Mouse (Mus musculus): ENCODE data around the gene Lnx2. TPM values are rescaled to one million over a fixed set of nuclear protein-coding genes. Genes with fewer than 3 reads are reported as not detected.

Lnx2 gene
- polyA plus RNA-seq, 1 experiment from 2014 or later: 18.3 TPM

DNA sequence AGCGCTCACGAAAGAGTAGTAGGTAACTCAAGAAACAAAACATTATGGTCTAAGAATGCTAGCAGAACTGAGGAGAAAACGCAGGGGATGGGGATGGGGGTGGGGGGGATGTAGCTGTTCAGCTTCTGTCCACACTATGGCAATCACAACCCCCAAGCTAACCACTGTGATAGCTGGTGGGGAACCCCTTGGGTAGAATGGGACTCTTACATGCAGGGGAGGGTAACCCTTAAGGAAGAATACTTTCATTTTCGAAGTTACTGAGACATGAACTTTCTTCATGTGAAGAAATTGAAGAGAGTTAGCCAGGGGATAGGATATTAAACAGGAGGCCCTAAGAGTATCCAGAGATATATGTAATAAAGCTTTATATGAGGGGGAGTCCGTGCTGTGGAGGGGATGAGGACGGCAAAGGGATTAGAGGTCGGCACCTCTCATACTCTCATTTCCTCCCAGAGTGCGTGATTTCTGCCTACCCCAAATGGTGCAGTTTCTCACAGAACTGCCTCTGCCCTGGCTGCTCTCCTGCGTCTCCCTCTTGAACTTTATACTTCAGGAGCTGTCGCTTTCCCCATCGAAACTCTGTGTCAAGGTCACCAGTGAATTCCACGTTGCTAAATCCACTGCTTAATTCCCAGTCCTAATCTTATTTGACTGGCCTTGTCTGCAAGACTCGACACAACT is 25.4 kb downstream of the Lnx2 start:
- Histone ChIP-seq H3K27ac (ENCODE audit: low read length) (no peak overlapping the region; the same call in 1 of the 2 replicates), H3K9ac (ENCODE audit: low read length) (no peak overlapping the region), H3K4me3 (replicated peaks; ENCODE audit: low read length) (no peak overlapping the region), H3K9me3 (replicated peaks; ENCODE audit: control insufficient read depth, low read length) (no peaks in the 10 kb centered on the region), H3K36me3 (ENCODE audit: control insufficient read depth, insufficient read depth, low read length) (no peaks in the 10 kb centered on the region), H3K4me1 (ENCODE audit: control insufficient read depth, insufficient read depth, low read length) (peaks cover 26% of the 10 kb centered on the region), H3K4me2 (ENCODE audit: low read depth, low read length) (0 out of 2 replicates have a peak overlapping the region, but pooled peaks have one; percentile 9), H3K27me3 (ENCODE audit: control insufficient read depth, insufficient read depth, low read length) (no peaks in the 10 kb centered on the region)
- WGBS: 64% methylated on average over 13 of the region's 13 CpGs
- ATAC-seq (ENCODE audit: insufficient read depth, low FRiP score): no peak

DNA sequence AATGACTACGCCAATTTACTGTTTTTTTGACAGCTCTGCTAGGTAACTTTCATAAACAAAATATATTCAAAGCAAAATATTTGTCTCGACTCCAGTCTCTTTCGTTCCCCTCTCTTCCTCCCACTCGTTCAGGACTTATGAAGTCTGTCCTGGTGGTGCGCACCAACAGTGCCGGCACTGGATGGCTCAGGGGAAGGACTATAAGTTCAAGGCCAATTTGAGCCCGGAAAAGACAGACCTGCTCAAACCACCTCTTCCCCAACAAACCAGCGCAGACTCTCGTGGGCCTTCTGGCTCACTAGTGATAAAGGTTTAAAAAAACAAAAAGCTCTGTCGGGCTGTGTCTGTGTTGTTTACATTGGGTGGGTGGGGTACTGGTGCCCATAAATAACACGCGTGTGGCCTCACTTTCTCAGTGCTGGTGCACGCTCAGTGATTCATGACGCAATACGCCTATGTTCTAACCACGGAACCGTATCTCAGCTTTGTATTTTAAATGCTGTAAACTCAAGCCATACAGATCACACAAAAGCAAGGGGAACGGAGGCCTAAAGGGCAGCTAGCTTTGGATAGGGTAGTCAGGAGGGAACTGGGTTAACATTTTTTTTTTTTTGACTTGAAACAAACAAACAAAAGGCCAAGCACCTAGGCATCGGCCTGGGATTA is 26.7 kb downstream of the Lnx2 start:
- Histone ChIP-seq H3K4me2 (ENCODE audit: low read depth, low read length) (no peak overlapping the region), H3K27ac (ENCODE audit: low read length) (no peak overlapping the region), H3K4me1 (ENCODE audit: control insufficient read depth, insufficient read depth, low read length) (peaks cover 24% of the 10 kb centered on the region), H3K27me3 (ENCODE audit: control insufficient read depth, insufficient read depth, low read length) (no peaks in the 10 kb centered on the region), H3K9ac (ENCODE audit: low read length) (no peak overlapping the region), H3K4me3 (replicated peaks; ENCODE audit: low read length) (no peak overlapping the region), H3K36me3 (ENCODE audit: control insufficient read depth, insufficient read depth, low read length) (no peaks in the 10 kb centered on the region), H3K9me3 (replicated peaks; ENCODE audit: control insufficient read depth, low read length) (no peaks in the 10 kb centered on the region)
- ATAC-seq (ENCODE audit: insufficient read depth, low FRiP score): no peak
- WGBS: 59% methylated on average over 19 of the region's 19 CpGs

DNA sequence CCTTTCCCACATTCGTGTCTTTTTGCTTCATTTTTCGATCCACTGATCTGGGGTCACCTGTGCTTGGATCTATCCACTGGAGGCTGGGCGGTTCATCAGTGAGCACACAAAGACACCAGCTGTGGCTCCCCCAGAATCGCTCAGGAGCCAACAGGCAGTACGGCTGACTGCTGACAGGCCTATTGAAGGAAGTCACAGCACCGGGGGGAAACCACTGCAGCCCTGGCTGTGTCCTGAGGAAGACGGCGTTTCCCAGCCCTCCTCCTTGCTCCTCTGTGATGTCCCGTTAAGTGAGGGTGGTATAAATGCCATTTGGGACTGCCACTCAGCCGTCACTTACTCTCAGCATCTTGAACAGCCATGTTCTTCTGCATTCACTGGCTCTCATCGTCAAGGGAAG is 30.5 kb downstream of the Lnx2 start:
- 69% methylated on average over 11 of the region's 11 CpGs for WGBS
- ATAC-seq (ENCODE audit: insufficient read depth, low FRiP score): no peak
- Histone ChIP-seq H3K4me3 (replicated peaks; ENCODE audit: low read length) (no peak overlapping the region), H3K9me3 (replicated peaks; ENCODE audit: control insufficient read depth, low read length) (no peaks in the 10 kb centered on the region), H3K36me3 (ENCODE audit: control insufficient read depth, insufficient read depth, low read length) (peaks cover 9% of the 10 kb centered on the region; the same call in 1 of the 2 replicates), H3K9ac (ENCODE audit: low read length) (no peak overlapping the region), H3K4me2 (ENCODE audit: low read depth, low read length) (no peak overlapping the region), H3K27ac (ENCODE audit: low read length) (no peak overlapping the region), H3K4me1 (ENCODE audit: control insufficient read depth, insufficient read depth, low read length) (peaks cover 22% of the 10 kb centered on the region), H3K27me3 (ENCODE audit: control insufficient read depth, insufficient read depth, low read length) (no peaks in the 10 kb centered on the region)

DNA sequence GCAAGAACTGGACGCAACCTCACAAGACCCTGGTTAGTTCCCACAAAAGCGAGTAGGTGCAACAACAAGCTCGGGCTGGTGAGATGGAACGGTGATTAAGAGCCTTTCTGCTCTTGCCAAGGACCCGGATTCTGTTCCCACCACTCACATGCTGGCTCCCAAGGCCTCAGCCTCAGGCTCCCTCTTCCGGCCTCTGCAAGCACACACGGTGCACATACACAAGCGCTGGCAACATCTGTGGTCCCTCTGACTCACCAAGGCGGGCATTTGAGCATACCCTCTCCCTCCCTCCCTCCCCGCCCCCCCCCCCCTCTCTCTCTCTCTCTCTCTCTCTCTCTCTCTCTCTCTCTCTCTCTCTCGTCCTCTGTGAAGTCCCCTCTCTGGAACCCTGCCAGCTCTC is 31.1 kb downstream of the Lnx2 start:
- Histone ChIP-seq H3K9me3 (replicated peaks; ENCODE audit: control insufficient read depth, low read length) (no peaks in the 10 kb centered on the region), H3K4me2 (ENCODE audit: low read depth, low read length) (no peak overlapping the region), H3K4me1 (ENCODE audit: control insufficient read depth, insufficient read depth, low read length) (peaks cover 19% of the 10 kb centered on the region; the same call in 1 of the 2 replicates), H3K4me3 (replicated peaks; ENCODE audit: low read length) (no peak overlapping the region), H3K27me3 (ENCODE audit: control insufficient read depth, insufficient read depth, low read length) (no peaks in the 10 kb centered on the region), H3K9ac (ENCODE audit: low read length) (no peak overlapping the region), H3K36me3 (ENCODE audit: control insufficient read depth, insufficient read depth, low read length) (peaks cover 9% of the 10 kb centered on the region; the same call in 1 of the 2 replicates), H3K27ac (ENCODE audit: low read length) (no peak overlapping the region)
- WGBS: 63% methylated on average over 10 of the region's 11 CpGs
- no peak for ATAC-seq (ENCODE audit: insufficient read depth, low FRiP score)

DNA sequence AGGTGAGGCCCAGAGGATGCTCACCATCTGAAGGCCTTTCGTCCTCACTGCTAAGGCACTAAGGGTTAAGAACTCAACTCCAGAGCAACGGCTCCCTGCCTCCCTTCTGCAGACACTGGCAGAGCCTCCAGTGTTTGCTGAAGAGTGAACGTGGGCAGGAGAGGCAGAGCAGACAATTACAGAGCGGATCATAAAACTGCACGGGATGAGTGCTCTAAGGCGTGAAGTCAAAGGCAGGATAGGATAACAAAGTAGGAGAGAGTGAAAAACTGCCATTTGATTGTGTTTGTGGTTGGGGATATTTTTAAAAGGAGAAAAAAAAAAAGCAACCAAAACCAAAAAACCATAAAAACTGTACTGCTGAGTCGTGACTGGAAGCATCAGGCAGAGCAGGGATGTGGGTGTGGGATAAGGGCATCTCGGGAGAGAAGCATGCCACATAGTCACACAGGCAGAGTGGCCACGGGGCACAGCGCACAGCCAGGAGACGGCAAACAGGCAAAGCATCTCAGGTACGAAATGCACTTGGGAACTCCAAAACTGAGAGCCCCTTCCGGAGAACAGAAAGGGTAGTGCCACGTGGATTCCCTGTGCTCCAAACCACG is 33.0 kb downstream of the Lnx2 start:
- H3K4me2 ChIP-seq (ENCODE audit: low read depth, low read length): no peak overlapping the region
- no peaks in the 10 kb centered on the region for H3K9me3 ChIP-seq (replicated peaks; ENCODE audit: control insufficient read depth, low read length)
- H3K4me1 ChIP-seq (ENCODE audit: control insufficient read depth, insufficient read depth, low read length): peaks cover 20% of the 10 kb centered on the region
- WGBS: 65% methylated on average over 15 of the region's 15 CpGs
- H3K27me3 ChIP-seq (ENCODE audit: control insufficient read depth, insufficient read depth, low read length): no peaks in the 10 kb centered on the region
- H3K36me3 ChIP-seq (ENCODE audit: control insufficient read depth, insufficient read depth, low read length): peaks cover 9% of the 10 kb centered on the region; the same call in 1 of the 2 replicates
- no peak for ATAC-seq (ENCODE audit: insufficient read depth, low FRiP score)
- no peak overlapping the region for H3K27ac ChIP-seq (ENCODE audit: low read length)
- H3K9ac ChIP-seq (ENCODE audit: low read length): no peak overlapping the region
- no peak overlapping the region for H3K4me3 ChIP-seq (replicated peaks; ENCODE audit: low read length)

DNA sequence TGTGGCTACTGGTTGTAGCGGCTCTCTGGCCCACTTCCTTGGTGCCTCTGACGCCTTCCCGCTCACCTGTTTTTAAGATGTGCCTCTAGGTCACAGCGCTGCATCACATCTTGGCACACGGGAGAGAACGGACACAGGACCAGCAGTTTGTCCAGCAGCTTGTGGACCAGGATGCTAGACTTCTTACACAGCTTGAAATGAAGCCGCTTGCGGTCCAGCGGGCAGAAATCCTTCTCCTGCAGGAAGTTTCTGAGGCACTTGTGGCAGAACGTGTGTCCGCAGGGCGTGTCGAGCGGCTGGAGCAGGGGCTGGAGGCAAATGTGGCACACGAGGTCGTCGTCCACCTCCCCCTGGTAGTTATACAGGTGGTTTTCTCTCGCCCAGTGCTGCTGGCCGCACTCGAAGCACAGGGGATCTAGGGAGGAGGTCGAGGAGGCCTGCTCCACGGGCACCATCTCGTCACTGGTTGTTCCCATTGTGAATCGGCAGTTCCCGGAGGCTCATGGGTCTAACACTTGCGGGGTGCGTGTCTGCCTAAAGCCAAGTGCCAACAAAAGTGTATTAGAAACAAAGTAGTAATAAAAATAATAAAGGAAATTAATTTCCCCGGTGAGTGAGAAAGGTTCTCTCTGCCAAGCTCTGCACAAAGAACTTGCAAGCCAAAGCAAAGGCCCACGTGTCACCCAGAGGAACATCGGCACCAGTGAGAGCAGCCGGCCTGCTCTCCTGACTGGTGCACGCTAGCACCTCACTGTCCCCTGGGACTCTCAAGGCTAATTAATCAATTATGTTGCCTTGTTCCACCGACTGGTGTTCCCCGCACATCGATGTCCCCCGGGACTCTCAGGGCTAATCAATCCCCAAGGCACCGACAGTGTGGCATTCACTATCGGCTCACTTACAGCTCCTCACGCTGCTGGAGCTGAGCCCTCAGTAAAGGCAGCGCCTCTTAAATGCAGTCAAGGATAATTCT is 34.1 kb downstream of the Lnx2 start:
- peaks cover 29% of the 10 kb centered on the region for H3K4me1 ChIP-seq (ENCODE audit: control insufficient read depth, insufficient read depth, low read length)
- no peak overlapping the region for H3K4me3 ChIP-seq (replicated peaks; ENCODE audit: low read length)
- ATAC-seq (ENCODE audit: insufficient read depth, low FRiP score): no peak
- H3K36me3 ChIP-seq (ENCODE audit: control insufficient read depth, insufficient read depth, low read length): peaks cover 9% of the 10 kb centered on the region; the same call in 1 of the 2 replicates
- WGBS: 79% methylated on average over 40 of the region's 40 CpGs
- H3K9me3 ChIP-seq (replicated peaks; ENCODE audit: control insufficient read depth, low read length): no peaks in the 10 kb centered on the region
- H3K27ac ChIP-seq (ENCODE audit: low read length): no peak overlapping the region
- no peak overlapping the region for H3K9ac ChIP-seq (ENCODE audit: low read length)
- no peaks in the 10 kb centered on the region for H3K27me3 ChIP-seq (ENCODE audit: control insufficient read depth, insufficient read depth, low read length)
- no peak overlapping the region for H3K4me2 ChIP-seq (ENCODE audit: low read depth, low read length)

DNA sequence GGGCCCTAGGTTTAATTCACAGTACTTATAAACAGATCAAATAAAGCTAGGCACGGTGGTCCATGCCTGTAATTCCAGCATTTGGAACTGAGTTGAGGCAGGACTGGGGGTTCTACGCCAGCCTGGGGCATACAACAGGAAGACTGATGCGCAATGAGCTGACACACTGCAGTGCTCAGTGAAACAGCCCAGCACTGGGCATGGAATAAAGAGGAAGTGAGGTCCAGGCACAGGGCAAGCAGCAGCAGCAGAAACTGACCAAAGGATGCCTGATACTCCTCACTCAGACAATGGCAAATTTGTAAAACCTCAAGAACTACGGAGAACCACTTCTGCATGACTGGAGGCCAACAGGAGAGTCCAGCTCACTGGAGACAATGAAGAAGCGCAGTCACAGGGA is 37.0 kb downstream of the Lnx2 start:
- Histone ChIP-seq H3K27ac (ENCODE audit: low read length) (no peak overlapping the region), H3K9me3 (replicated peaks; ENCODE audit: control insufficient read depth, low read length) (no peaks in the 10 kb centered on the region), H3K4me2 (ENCODE audit: low read depth, low read length) (no peak overlapping the region), H3K4me3 (replicated peaks; ENCODE audit: low read length) (no peak overlapping the region), H3K36me3 (ENCODE audit: control insufficient read depth, insufficient read depth, low read length) (peaks cover 9% of the 10 kb centered on the region; the same call in 1 of the 2 replicates), H3K27me3 (ENCODE audit: control insufficient read depth, insufficient read depth, low read length) (no peaks in the 10 kb centered on the region), H3K4me1 (ENCODE audit: control insufficient read depth, insufficient read depth, low read length) (peaks cover 20% of the 10 kb centered on the region), H3K9ac (ENCODE audit: low read length) (no peak overlapping the region)
- WGBS: 74% methylated on average over 5 of the region's 5 CpGs
- no peak for ATAC-seq (ENCODE audit: insufficient read depth, low FRiP score)

DNA sequence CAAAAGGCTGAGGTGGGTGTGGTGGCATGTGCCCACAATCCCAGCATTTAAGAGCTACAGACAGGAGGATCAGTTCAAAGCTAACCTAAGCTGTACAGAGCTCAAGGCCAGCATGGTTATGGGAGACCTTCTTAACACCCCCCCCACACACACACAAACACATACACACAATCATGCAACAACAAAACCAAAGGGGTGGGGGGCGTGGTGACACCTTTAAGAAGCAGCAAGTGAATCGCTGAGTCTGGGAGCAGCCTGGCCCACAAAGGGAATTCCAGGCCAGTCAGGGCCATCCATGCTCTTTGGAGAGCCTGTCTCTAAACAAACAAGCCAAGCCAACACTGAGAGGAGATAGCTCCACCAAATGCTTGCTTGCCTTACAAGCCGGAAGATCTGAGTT is 38.8 kb downstream of the Lnx2 start:
- Histone ChIP-seq H3K36me3 (ENCODE audit: control insufficient read depth, insufficient read depth, low read length) (peaks cover 11% of the 10 kb centered on the region; the same call in 1 of the 2 replicates), H3K27ac (ENCODE audit: low read length) (0 out of 2 replicates have a peak overlapping the region, but pooled peaks have one; percentile 21), H3K4me1 (ENCODE audit: control insufficient read depth, insufficient read depth, low read length) (peaks cover 20% of the 10 kb centered on the region), H3K9me3 (replicated peaks; ENCODE audit: control insufficient read depth, low read length) (no peaks in the 10 kb centered on the region), H3K4me2 (ENCODE audit: low read depth, low read length) (no peak overlapping the region), H3K9ac (ENCODE audit: low read length) (no peak overlapping the region), H3K27me3 (ENCODE audit: control insufficient read depth, insufficient read depth, low read length) (no peaks in the 10 kb centered on the region), H3K4me3 (replicated peaks; ENCODE audit: low read length) (no peak overlapping the region)
- no peak for ATAC-seq (ENCODE audit: insufficient read depth, low FRiP score)
- WGBS: 42% methylated on average over 3 of the region's 3 CpGs
